Mouse (Mus musculus) heart, postnatal 0 days (tissue): ENCODE results near the gene Trim56.

Experiments
- CTCF ChIP-seq: IDR thresholded peaks from 2 replicates; pipeline ENCODE4 v1.5.1; 2016; ENCODE audit warnings: antibody characterized with exemption, control low read depth, low read depth
- EP300 ChIP-seq: IDR thresholded peaks from 2 replicates; pipeline ENCODE4 v1.6.1; 2016; ENCODE audit warnings: antibody characterized with exemption, low read depth

DNA sequence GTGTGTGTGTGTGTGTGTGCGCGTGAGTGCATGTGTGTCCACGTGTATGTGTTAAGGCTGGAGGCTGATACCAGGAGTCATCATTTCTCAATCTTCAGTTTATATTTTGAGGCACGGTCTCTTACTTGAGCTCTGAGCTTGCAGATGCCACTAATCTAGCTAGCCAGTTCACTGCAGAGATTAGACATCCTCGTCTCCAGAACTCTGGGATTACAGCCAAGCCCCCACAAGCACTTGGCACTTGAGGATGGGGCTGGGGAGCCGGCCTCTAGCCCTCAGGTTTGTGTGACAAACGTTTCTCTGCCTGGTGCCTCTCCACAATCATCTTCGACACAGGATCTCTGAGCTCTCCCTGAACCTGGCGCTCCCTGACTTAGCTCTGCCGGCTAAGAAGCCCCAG is 25.1 kb downstream of the Trim56 start:
- no peak for TF ChIP-seq CTCF
- TF ChIP-seq EP300 = no peak
